Mouse (Mus musculus) E14TG2a.4 (cell line): ENCODE data around the gene Dmbt1.

ENCODE experiments used
- CTCF ChIP-seq: conservative IDR thresholded peaks from 2 replicates; pipeline ENCODE4 v1.5.1; 2014; ENCODE audit warnings: low read length
- NANOG ChIP-seq: IDR thresholded peaks from 2 replicates; pipeline ENCODE4 v1.6.1; 2014; ENCODE audit warnings: borderline replicate concordance, low read length, mixed read lengths
- POU5F1 ChIP-seq: IDR thresholded peaks from 2 replicates; pipeline ENCODE4 v1.6.1; 2014; ENCODE audit warnings: low read length, borderline replicate concordance

DNA sequence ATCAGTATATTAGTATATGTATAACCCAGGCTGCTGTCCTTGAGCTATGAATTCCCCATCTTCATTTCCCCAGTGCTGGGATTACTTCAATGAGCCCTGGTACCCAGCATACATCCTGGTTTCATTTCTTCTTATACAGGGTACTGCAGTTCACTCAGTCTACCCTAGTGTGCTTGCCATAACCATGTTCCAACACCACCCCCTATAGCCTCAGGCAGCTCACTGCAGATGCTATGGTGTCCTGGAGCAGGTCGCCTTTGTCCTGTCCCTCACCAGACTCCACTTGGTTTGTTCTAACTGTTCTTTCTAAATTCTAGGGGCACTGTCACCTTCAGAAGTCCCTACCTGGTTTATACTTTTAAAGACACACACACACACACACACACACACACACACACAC is 10.8 kb downstream of the Dmbt1 start:
- no peak for TF ChIP-seq CTCF
- TF ChIP-seq NANOG, result no peak
- no peak for TF ChIP-seq POU5F1
